Comparison of ENCODE assay signal across 12 mouse cellular contexts in the genomic region with DNA sequence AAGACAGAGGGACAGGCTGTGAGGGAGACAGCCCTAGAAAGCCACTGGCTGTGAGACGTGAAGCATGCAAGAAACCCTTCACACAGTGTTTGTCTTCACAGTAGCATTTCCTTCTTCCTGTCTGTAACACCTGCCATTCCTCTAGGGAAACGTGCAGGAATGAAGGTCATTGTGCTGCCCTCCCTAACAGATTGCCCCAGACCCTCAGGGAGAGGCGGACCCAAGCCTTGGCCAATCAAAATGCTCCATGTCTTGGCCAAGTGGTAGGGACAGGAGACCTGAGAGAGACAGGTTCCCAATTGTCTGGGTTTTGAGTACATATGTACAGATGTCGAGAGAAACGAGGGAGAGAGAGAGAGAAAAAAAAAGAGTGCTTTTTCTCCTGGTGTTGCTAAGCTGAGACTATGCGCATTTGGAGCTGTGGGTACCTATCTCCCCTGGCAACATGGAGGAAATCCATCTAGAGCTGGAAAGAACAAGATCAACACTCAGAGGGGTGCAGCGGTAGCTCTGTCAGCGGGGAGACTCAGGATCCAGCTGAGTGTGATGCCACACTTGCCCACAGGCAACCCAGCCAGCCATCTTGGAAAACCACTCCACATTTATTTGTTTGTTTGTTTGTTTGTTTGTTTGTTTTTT. TPM values are rescaled to one million over a fixed set of nuclear protein-coding genes. Genes with fewer than 3 reads are reported as not detected.
A peak's percentile ranks its signal among the peaks of the same experiment; 100 is the strongest.
DNase-seq lines count a peak whose midpoint lies in the region; ATAC-seq and TF ChIP-seq lines count a peak whose summit lies in the region.
"Had no signal": no experiment of that assay in that cellular context is flagged by ENCODE, and none has a peak within 500 bp of the region (broad histone marks: within the 10 kb centered on the region; RNA-seq: fewer than 3 reads in every experiment).

No protein-coding gene starts in this region.

- 0 out of 2 replicates have a peak overlapping the region, but pooled peaks have one; percentile 8 for H3K4me2 ChIP-seq in lung, embryonic 14.5 days
- H3K4me2 ChIP-seq in hindbrain, embryonic 13.5 days: peak overlapping the region; percentile 34
- H3K4me2 ChIP-seq in midbrain, embryonic 15.5 days: no peak overlapping the region
- H3K4me2 ChIP-seq in liver, postnatal 0 days (ENCODE audit: low read depth, low read length): no peak overlapping the region

- WGBS in lung, embryonic 14.5 days: 24% methylated on average over 8 of the region's 8 CpGs
- 41% methylated on average over 8 of the region's 8 CpGs for WGBS in hindbrain, embryonic 13.5 days
- WGBS in midbrain, embryonic 15.5 days: 31% methylated on average over 8 of the region's 8 CpGs
- 36% methylated on average over 8 of the region's 8 CpGs for WGBS in liver, postnatal 0 days (ENCODE audit: insufficient replicate concordance)

- no peak for TF ChIP-seq EP300 in liver, postnatal 0 days (IDR thresholded peaks at IDR 0.05; ENCODE audit: low read depth)

- no peak for TF ChIP-seq CTCF in lung, embryonic 14.5 days (IDR thresholded peaks at IDR 0.05; ENCODE audit: low read depth)
- no peak for TF ChIP-seq CTCF in liver, postnatal 0 days (IDR thresholded peaks at IDR 0.05; ENCODE audit: low read depth)

- 0 out of 2 replicates have a peak, but pooled peaks cover 5% of the 10 kb centered on the region for H3K4me1 ChIP-seq in lung, embryonic 14.5 days (ENCODE audit: insufficient read depth)
- H3K4me1 ChIP-seq in hindbrain, embryonic 13.5 days (replicated peaks): peaks cover 13% of the 10 kb centered on the region
- no peaks in the 10 kb centered on the region; the same call in 1 of the 2 replicates for H3K4me1 ChIP-seq in midbrain, embryonic 15.5 days
- no peaks in the 10 kb centered on the region for H3K4me1 ChIP-seq in liver, postnatal 0 days (ENCODE audit: insufficient read depth)

- no peaks in the 10 kb centered on the region for H3K9me3 ChIP-seq in lung, embryonic 14.5 days (ENCODE audit: low read depth, low read length)
- no peaks in the 10 kb centered on the region for H3K9me3 ChIP-seq in hindbrain, embryonic 13.5 days
- H3K9me3 ChIP-seq in midbrain, embryonic 15.5 days: no peaks in the 10 kb centered on the region
- no peaks in the 10 kb centered on the region for H3K9me3 ChIP-seq in liver, postnatal 0 days (ENCODE audit: low read length)
- H3K9me3 ChIP-seq: G1E had no signal

- H3K4me3 ChIP-seq in lung, embryonic 14.5 days (ENCODE audit: low read depth, low read length): no peak overlapping the region
- no peak overlapping the region for H3K4me3 ChIP-seq in hindbrain, embryonic 13.5 days
- no peak overlapping the region for H3K4me3 ChIP-seq in midbrain, embryonic 15.5 days
- H3K4me3 ChIP-seq in liver, postnatal 0 days (ENCODE audit: low read depth, low read length): no peak overlapping the region

- peak; percentile 35 for DNase-seq in lung, embryonic 14.5 days
- no peak for DNase-seq in lung, adult 18-20 months
- DNase-seq in embryo, embryonic 9.5 days (ENCODE audit: extremely low spot score): peak; percentile 17
- no peak for DNase-seq in adrenal gland, postnatal 25 days
- no peak for DNase-seq in liver, postnatal 0 days
- DNase-seq in adipocyte (ENCODE audit: low spot score): no peak
- DNase-seq: kidney, postnatal 4 days had no signal

- no peak overlapping the region for H3K27ac ChIP-seq in lung, embryonic 14.5 days (ENCODE audit: low read depth)
- H3K27ac ChIP-seq in hindbrain, embryonic 13.5 days: peak overlapping the region; percentile 70; the same call in 1 of the 2 replicates
- no peak overlapping the region for H3K27ac ChIP-seq in midbrain, embryonic 15.5 days
- H3K27ac ChIP-seq in liver, postnatal 0 days (ENCODE audit: low read depth): no peak overlapping the region
- H3K27ac ChIP-seq: macrophage had no signal

- no peaks in the 10 kb centered on the region; the same call in 1 of the 2 replicates for H3K27me3 ChIP-seq in lung, embryonic 14.5 days (ENCODE audit: insufficient read depth, low read length)
- H3K27me3 ChIP-seq in hindbrain, embryonic 13.5 days: no peaks in the 10 kb centered on the region
- H3K27me3 ChIP-seq in midbrain, embryonic 15.5 days (replicated peaks): no peaks in the 10 kb centered on the region
- H3K27me3 ChIP-seq in liver, postnatal 0 days (ENCODE audit: insufficient read depth, low read length): no peaks in the 10 kb centered on the region

- no peak overlapping the region for H3K9ac ChIP-seq in lung, embryonic 14.5 days
- H3K9ac ChIP-seq in hindbrain, embryonic 13.5 days: 0 out of 2 replicates have a peak overlapping the region, but pooled peaks have one; percentile 8
- H3K9ac ChIP-seq in midbrain, embryonic 15.5 days: no peak overlapping the region
- H3K9ac ChIP-seq in liver, postnatal 0 days (replicated peaks): no peak overlapping the region

- ATAC-seq in lung, embryonic 14.5 days (ENCODE audit: insufficient read depth): peak; percentile 44; the same call in 1 of the 2 replicates
- ATAC-seq in hindbrain, embryonic 13.5 days (ENCODE audit: low FRiP score): no peak; the same call in 1 of the 2 replicates
- ATAC-seq in midbrain, embryonic 15.5 days (replicated peaks): peak; percentile 45; the same call in 1 of the 2 replicates
- no peak for ATAC-seq in liver, postnatal 0 days
- ATAC-seq: forebrain, embryonic 16.5 days had no signal

- no peaks in the 10 kb centered on the region for H3K36me3 ChIP-seq in lung, embryonic 14.5 days (ENCODE audit: insufficient read depth)
- H3K36me3 ChIP-seq in hindbrain, embryonic 13.5 days: no peaks in the 10 kb centered on the region
- H3K36me3 ChIP-seq in midbrain, embryonic 15.5 days (replicated peaks): no peaks in the 10 kb centered on the region
- H3K36me3 ChIP-seq in liver, postnatal 0 days (replicated peaks; ENCODE audit: insufficient read depth, low read length): no peaks in the 10 kb centered on the region
- H3K36me3 ChIP-seq: G1E had no signal

RNA-seq across cellular contexts. Expression of a gene that starts 28.6 kb away (rescaled TPM):
- 69.7 and 75.7 TPM in 2 replicates for polyA plus RNA-seq in lung, embryonic 14.5 days (2014; fragmentation: Nextera tagmentation; extraction: Ambion mirVana)
- polyA plus RNA-seq in hindbrain, embryonic 13.5 days (2015; fragmentation: Nextera tagmentation; extraction: Ambion mirVana): 79.7 and 82.0 TPM in 2 replicates
- 93.9 and 94.2 TPM in 2 replicates for polyA plus RNA-seq in midbrain, embryonic 15.5 days (2015; fragmentation: Nextera tagmentation; extraction: Ambion mirVana)
- total RNA-seq in adrenal gland, postnatal 25 days (2021): 55.0 and 60.3 TPM in 2 replicates
- polyA plus RNA-seq in liver, postnatal 0 days (2015; fragmentation: Nextera tagmentation; extraction: Ambion mirVana): 10.3 and 11.8 TPM in 2 replicates
- polyA plus RNA-seq: G1E had no signal

Comparison
In these comparisons a context has a peak if more than half of its experiments do, and no peak if none do; other contexts are left out.
1. DNase-seq: peak in lung, embryonic 14.5 days (single experiment) and embryo, embryonic 9.5 days (single experiment); none in lung, adult 18-20 months (0 of 2), adrenal gland, postnatal 25 days (single experiment), liver, postnatal 0 days (single experiment) and adipocyte (single experiment).
2. ATAC-seq: peak in lung, embryonic 14.5 days (single experiment) and midbrain, embryonic 15.5 days (single experiment); none in hindbrain, embryonic 13.5 days (single experiment) and liver, postnatal 0 days (single experiment).
3. H3K4me2 ChIP-seq: peak in lung, embryonic 14.5 days (single experiment) and hindbrain, embryonic 13.5 days (single experiment); none in midbrain, embryonic 15.5 days (single experiment) and liver, postnatal 0 days (single experiment).